25 mouse cellular contexts compared by ENCODE assay signal in the genomic region with DNA sequence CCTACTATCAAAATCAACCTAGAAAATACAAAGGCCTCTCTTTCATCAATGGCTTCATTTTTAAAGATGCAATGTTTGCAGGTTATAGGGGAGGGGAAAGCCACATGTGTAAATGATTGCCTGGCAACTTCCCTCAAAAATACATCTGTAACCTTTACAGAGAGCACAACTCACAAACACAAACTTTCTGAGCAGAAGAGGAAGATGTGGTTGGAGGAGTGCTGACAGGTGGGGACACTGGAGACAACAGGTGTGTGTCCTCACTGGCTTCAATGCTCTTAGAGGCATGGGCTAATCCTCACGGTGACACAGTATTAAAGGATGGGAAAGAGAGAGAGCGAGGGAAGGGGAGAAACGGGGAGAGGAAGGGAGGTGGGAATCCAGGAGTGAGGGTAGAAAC.
DNase-seq lines count a peak whose midpoint lies in the region; ATAC-seq and TF ChIP-seq lines count a peak whose summit lies in the region.
"Had no signal": no experiment of that assay in that cellular context is flagged by ENCODE, and none has a peak within 500 bp of the region (broad histone marks: within the 10 kb centered on the region; RNA-seq: fewer than 3 reads in every experiment).

No protein-coding gene starts in this region.

- peaks cover 26% of the 10 kb centered on the region for H3K4me1 ChIP-seq in spleen, adult 2 months (ENCODE audit: control insufficient read depth, insufficient read depth, insufficient read length)
- peaks cover 19% of the 10 kb centered on the region for H3K4me1 ChIP-seq in forebrain, embryonic 15.5 days

- ATAC-seq in forebrain, embryonic 15.5 days (replicated peaks), result no peak
- ATAC-seq: hindbrain, embryonic 16.5 days; midbrain, embryonic 13.5 days had no signal

- 53% methylated on average over 3 of the region's 3 CpGs for WGBS in spleen, adult 2 months
- 84% methylated on average over 3 of the region's 3 CpGs for WGBS in forebrain, embryonic 15.5 days

- no peaks in the 10 kb centered on the region for H3K27me3 ChIP-seq in spleen, adult 2 months (ENCODE audit: control insufficient read depth, insufficient read depth, low read length)
- no peaks in the 10 kb centered on the region for H3K27me3 ChIP-seq in forebrain, embryonic 15.5 days
- H3K27me3 ChIP-seq: CH12.LX; embryonic facial prominence, embryonic 15.5 days; forebrain, embryonic 12.5 days; limb, embryonic 13.5 days; lung, embryonic 15.5 days; megakaryocyte, embryonic 14.5 days; midbrain, embryonic 13.5 days; neural tube, embryonic 12.5 days had no signal

- H3K9ac ChIP-seq in forebrain, embryonic 15.5 days (replicated peaks), result no peak overlapping the region
- H3K9ac ChIP-seq: embryonic facial prominence, embryonic 15.5 days; forebrain, embryonic 12.5 days; limb, embryonic 13.5 days; lung, embryonic 15.5 days; midbrain, embryonic 13.5 days; neural tube, embryonic 12.5 days had no signal

- H3K27ac ChIP-seq in spleen, adult 2 months (ENCODE audit: insufficient read depth, low read length), result peak overlapping the region; percentile 70
- H3K27ac ChIP-seq in gastrocnemius, adult 2 months, result no peak overlapping the region
- no peak overlapping the region for H3K27ac ChIP-seq in forebrain, embryonic 15.5 days (replicated peaks)
- H3K27ac ChIP-seq: embryonic facial prominence, embryonic 15.5 days; forebrain, embryonic 12.5 days; layer of hippocampus, adult 2 months; limb, embryonic 13.5 days; lung, embryonic 15.5 days; midbrain, embryonic 13.5 days; neural tube, embryonic 12.5 days had no signal

- no peaks in the 10 kb centered on the region for H3K9me3 ChIP-seq in forebrain, embryonic 15.5 days
- H3K9me3 ChIP-seq: embryonic facial prominence, embryonic 15.5 days; forebrain, embryonic 12.5 days; limb, embryonic 13.5 days; lung, embryonic 15.5 days; megakaryocyte, embryonic 14.5 days; midbrain, embryonic 13.5 days; neural tube, embryonic 12.5 days had no signal

- no peak for TF ChIP-seq CTCF in spleen, adult 2 months (IDR thresholded peaks at IDR 0.05; ENCODE audit: extremely low read depth, insufficient read depth, insufficient read length, insufficient replicate concordance)
- TF ChIP-seq CTCF in gastrocnemius, adult 2 months (IDR thresholded peaks at IDR 0.05), result no peak

- no peak for TF ChIP-seq POLR2A in spleen, adult 2 months (IDR thresholded peaks at IDR 0.05; ENCODE audit: low read depth, low read length)

- H3K4me2 ChIP-seq in forebrain, embryonic 15.5 days (replicated peaks), result no peak overlapping the region
- H3K4me2 ChIP-seq: embryonic facial prominence, embryonic 15.5 days; forebrain, embryonic 12.5 days; limb, embryonic 13.5 days; liver, embryonic 11.5 days; lung, embryonic 15.5 days; midbrain, embryonic 13.5 days; neural tube, embryonic 12.5 days had no signal

- H3K4me3 ChIP-seq in spleen, adult 2 months (ENCODE audit: extremely low read depth, insufficient read depth, insufficient read length), result no peak overlapping the region
- no peak overlapping the region for H3K4me3 ChIP-seq in gastrocnemius, adult 2 months
- no peak overlapping the region for H3K4me3 ChIP-seq in forebrain, embryonic 15.5 days
- H3K4me3 ChIP-seq: embryonic facial prominence, embryonic 15.5 days; forebrain, embryonic 12.5 days; layer of hippocampus, adult 2 months; limb, embryonic 13.5 days; lung, embryonic 15.5 days; megakaryocyte, embryonic 14.5 days; midbrain, embryonic 13.5 days; neural tube, embryonic 12.5 days had no signal

- no peaks in the 10 kb centered on the region for H3K36me3 ChIP-seq in spleen, adult 2 months (ENCODE audit: control insufficient read depth, insufficient read depth, low read length)
- H3K36me3 ChIP-seq in forebrain, embryonic 15.5 days, result no peaks in the 10 kb centered on the region
- H3K36me3 ChIP-seq: lung, embryonic 15.5 days; midbrain, embryonic 13.5 days; neural tube, embryonic 12.5 days had no signal

- no peak for DNase-seq in spleen, adult 2 months (ENCODE audit: low read depth in 1 of 2, low spot score in 2 of 2)
- no peak for DNase-seq in spleen, adult 12 weeks (ENCODE audit: low spot score)
- peak; percentile 65 for DNase-seq in A20 (ENCODE audit: low read depth, low spot score)
- peak; percentile 33 for DNase-seq in T-cell, adult 2 months (ENCODE audit: low spot score)
- peak; percentile 63 for DNase-seq in naive thymus-derived CD4-positive, alpha-beta T cell, adult 2 months (ENCODE audit: low read depth)
- DNase-seq in cerebellum, postnatal 25 days, result no peak
- DNase-seq in gastrocnemius, adult 2 months, result no peak
- DNase-seq: adrenal gland, adult 8-10 months; cerebellum, adult 9-10 months; gastrocnemius, postnatal 14 days; heart, postnatal 14 days; kidney, adult 18-20 months; kidney, postnatal 36 days had no signal

- intact Hi-C loops in gastrocnemius, adult 2 months (cut with DNase I), result no loop called here

Comparison
In these comparisons a context has a peak if more than half of its experiments do, and no peak if none do; other contexts are left out.
1. DNase-seq: peak in A20 (single experiment), T-cell, adult 2 months (single experiment) and naive thymus-derived CD4-positive, alpha-beta T cell, adult 2 months (single experiment); none in spleen, adult 2 months (0 of 2), spleen, adult 12 weeks (single experiment), cerebellum, postnatal 25 days (0 of 2) and gastrocnemius, adult 2 months (single experiment).